Mouse (Mus musculus): ENCODE measurements around the gene Fxyd2.

Gene Fxyd2

DNA sequence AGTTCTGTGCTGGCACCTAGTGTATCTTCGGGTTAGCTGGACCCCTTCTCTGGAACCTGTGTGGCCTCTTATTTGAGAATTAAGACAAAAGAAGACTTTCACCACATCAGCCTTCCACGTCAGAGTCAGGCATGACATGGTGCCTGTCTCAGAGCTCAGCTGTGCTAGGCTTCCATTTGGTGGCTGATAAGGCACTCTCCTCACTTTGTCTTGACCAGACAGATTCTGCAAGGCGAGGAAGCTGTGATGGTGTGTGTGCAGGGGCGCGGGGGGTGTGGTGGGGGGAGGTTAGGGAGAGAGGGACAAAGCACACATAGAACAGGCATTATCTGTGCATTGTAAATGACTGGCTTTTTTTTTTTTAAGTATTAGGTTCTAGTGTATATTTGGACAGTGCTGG lies 29.9 kb downstream of the Fxyd2 start:
- no peak for DNase-seq (ENCODE audit: low spot score in 2 of 2)

DNA sequence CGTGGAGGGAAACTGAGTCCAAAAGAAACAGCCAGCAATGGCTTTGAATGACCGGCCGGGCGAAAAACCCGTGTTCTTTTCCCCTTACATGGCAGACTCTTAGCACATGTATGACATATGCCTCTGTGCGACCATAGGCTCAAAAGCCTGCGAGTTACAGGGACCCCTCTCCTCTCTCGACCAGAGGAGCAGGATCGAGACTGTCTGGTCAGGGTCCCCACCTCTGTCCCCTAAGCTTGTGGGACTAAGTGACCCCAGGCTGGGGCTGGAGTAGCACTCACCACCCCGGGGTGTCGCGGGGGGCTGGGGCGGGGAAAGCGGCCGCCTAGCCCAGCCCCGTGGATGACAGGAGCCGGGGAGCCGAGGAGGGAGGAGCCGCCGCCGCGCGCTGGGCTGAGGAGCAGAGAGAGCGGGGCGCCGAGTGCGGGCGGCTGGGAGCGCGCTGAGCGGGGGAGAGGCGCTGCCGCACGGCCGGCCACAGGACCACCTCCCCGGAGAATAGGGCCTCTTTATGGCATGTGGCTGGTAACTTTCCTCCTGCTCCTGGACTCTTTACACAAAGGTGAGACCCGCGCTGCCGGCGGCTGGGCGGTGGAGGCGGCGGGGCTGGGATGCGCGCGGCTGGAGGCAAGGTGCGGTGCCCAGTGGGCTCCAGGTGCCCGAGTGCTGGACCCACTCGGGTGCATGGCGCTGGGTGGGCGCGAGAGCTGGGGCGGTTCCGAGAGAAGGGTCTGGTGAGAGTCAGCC lies 30.7 kb downstream of the Fxyd2 start:
- no peak for DNase-seq (ENCODE audit: low spot score in 2 of 2)

GRCm38 (mm10) chr9:45430698-45430959 lies 31.2 kb downstream of the Fxyd2 start:
- DNase-seq (ENCODE audit: low spot score in 2 of 2), result no peak

DNA sequence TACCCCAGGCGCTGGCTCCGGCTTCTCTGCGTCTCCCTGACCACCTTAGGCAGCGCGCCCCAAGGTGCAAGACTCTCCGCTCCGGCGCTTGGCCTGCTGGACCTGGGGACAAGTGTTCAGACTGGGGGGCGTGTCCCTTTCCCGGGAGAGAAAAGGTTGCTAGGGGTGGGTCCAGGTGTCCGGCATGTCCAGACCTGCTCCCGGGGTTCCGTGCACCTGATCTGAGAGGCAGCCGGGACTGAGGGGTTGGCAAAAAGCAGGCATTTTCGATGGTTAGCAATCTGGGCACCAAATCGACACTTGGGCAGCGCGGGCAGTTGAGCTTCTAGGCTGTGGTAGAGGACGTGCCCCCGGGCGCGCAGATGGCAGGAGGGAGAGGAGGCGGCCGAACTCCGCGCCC lies 31.7 kb downstream of the Fxyd2 start:
- no peak for DNase-seq (ENCODE audit: low spot score in 2 of 2)

GRCm38 (mm10) chr9:45432639-45433038 lies 33.2 kb downstream of the Fxyd2 start:
- peak in 1 of 2 experiments; percentile 62 for DNase-seq (ENCODE audit: low spot score in 2 of 2)

DNA sequence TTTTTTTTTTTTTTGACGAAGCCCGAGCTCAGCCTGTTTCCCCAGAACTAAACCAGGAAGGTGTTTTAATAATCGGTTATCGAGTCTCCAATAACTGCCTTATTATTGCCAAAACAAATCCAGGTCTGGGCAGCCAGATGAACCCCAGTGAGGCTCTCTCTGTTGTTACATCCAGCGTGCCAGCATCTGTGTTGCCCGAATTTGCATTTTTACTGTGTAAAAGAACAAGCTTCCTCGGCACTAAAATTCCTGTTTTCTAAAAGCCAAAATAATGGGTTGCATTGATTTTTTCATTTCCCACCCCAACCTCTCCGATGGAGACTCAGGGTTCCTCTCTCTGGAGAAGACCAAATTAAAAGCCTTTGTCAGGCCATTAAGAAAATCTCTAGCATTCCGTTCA lies 33.6 kb downstream of the Fxyd2 start:
- no peak for DNase-seq (ENCODE audit: low spot score in 2 of 2)

DNA sequence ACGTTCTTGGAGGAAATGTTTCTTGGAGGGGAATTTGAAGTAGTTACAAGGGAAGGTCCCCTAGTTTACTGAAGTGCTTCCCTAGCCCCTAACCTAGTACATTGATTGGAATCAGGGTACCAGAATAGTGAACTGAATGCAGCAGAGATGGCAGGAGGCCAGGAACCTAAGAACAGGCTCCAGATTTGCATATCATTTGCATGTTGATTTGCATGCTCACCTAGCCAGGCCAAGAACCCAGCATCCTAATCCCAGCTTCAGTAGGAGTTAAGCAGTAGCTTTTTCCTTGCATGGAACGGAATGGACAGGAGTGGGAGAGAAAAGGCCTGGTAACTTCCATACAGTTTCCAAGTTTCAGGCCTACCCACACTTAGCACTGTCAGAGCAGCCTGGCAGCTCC lies 34.7 kb downstream of the Fxyd2 start:
- no peak for DNase-seq (ENCODE audit: low spot score in 2 of 2)

DNA sequence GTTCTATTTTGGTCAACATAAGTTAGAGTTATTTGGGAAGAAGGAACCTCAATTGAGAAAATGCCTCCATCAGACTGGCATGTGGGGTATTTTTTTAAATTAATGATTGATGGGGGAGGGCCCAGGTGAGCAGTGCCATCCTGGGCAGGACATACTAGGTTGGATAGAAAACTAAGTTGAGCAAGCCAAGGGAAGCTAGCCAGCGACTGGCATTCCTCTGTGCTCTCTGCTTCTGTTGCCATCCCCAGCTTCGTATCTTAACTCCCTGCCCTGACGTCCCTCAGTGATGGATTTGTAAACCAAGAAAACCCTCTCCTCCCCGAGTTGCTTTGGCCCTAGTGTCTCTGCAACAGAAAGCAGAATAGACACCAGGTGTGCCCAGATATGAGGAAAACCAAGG lies 39.6 kb downstream of the Fxyd2 start:
- DNase-seq (ENCODE audit: low spot score in 2 of 2), result no peak

DNA sequence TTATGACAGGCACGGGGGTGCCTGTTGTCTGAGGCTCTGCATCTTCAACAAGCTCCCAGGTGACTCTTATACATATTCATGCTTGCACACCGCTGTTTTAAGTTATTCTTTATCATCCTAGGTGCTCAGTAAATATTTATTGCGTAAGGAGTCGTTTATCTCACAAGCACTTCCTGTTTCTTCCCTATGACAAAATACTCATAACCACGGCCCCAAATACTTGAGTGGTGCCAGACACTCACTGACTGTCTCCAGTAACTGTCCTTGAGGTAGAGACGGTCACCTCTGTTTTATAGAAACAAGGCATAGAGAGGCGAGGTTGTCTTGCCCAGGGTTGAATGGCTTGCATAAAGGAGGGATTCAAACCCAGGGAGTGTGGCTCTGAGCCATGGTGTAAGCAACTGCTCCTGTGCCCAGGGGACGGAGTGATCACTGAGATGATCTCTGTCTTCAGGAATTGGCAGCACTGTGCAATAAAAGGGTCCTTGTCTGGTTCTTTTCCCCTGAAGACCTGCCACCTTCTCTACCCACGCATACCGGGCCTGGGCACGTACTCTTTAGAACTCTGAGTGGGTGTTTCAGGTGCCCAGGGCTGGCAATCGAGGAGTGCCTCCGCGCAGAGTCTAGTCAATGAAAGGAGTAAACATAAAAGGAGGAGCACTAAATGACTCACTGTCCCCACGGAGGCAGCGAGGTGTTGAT lies 40.8 kb downstream of the Fxyd2 start:
- no peak for DNase-seq (ENCODE audit: low spot score in 2 of 2)

DNA sequence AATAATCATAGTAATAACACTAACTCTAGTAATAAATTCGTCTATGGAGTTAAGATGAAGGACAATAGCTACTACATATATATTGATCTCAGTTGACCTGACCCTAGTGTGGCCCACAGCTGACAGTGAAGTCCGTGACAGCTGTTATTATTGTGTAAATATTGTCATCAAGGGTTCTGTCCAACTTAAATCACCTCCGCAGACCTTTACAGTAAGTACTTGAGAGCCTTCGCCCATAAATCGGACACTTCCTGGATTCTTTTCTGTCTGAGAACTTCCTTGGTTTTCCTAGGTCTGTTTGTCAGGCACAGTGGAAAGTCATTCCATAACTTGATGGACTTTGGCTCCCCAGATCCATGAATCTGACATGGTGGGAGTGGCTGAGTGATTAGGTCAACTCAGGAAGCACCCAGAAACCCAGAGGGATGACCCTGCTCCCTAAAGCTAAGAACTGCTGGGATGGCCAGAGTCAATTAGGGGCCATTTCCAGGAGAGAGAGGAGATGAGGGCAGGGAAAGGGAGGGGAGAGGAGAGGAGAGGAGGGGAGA lies 44.9 kb downstream of the Fxyd2 start:
- DNase-seq (ENCODE audit: low spot score in 2 of 2), result no peak

- no peak for DNase-seq (ENCODE audit: low spot score in 2 of 2)
Measured at GRCm38 (mm10) chr9:45449658-45450057, 50.2 kb downstream of the Fxyd2 start.

DNA sequence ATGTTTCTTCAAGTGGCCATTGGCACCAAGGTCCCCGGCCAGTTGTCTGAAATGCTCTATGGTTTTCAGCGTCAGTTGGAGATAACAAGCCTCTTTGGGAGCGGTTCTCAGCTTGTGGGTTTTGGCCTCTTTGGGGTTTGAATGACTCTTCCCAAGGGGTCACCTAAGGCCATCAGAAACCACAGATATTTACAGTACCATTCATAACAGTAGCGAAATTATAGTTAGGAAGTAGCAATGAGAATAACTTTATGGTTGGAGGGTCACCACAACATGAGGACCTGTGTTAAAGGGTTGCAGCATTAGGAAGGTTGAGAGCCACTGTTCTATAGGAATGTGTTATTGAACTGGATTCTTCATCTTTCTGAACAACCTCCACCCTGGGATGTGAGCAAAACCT lies 51.9 kb downstream of the Fxyd2 start:
- DNase-seq (ENCODE audit: low spot score in 2 of 2), result no peak

DNA sequence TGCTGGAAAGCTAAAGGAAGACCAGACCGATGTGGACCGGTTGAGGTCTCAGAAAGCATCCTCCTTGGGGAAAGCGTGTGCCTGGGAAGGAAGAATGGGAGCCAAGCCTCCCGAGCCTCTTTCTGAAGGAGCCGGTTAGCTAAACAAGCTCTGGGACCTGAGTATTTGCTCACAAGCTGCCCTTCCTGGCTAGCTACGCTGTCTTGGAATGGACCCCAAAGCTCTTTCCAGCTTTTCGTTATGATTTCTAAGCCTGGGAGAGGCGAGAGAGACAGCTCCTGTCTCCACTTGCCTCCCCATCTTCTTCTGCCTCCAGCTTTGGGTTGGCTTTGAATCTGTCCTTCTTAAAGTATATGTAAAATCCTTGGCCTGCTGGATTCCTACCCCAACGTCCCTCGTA lies 54.6 kb downstream of the Fxyd2 start:
- no peak for DNase-seq (ENCODE audit: low spot score in 2 of 2)

- no peak for DNase-seq (ENCODE audit: low spot score in 2 of 2)
Measured at GRCm38 (mm10) chr9:45454889-45455610, 55.6 kb downstream of the Fxyd2 start.

- no peak for DNase-seq (ENCODE audit: low spot score in 2 of 2)
Measured at GRCm38 (mm10) chr9:45457200-45457599, 57.7 kb downstream of the Fxyd2 start.

- no peak for DNase-seq (ENCODE audit: low spot score in 2 of 2)
Measured at GRCm38 (mm10) chr9:45458363-45458762, 58.9 kb downstream of the Fxyd2 start.

Data from left cerebral cortex, adult 9 months (tissue).